Comparison of ENCODE assay signal across 8 mouse cellular contexts in genomic region chr17:67353796-67354450, GRCm38 (mm10). TPM values are rescaled to one million over a fixed set of nuclear protein-coding genes. Genes with fewer than 3 reads are reported as not detected.
A peak's percentile ranks its signal among the peaks of the same experiment; 100 is the strongest.
DNase-seq lines count a peak whose midpoint lies in the region; ATAC-seq and TF ChIP-seq lines count a peak whose summit lies in the region.

No protein-coding gene starts in this region.

- TF ChIP-seq POLR2A in small intestine, adult 2 months (IDR thresholded peaks at IDR 0.05; ENCODE audit: low read depth, low read length) = no peak

- H3K36me3 ChIP-seq in lung, postnatal 0 days (ENCODE audit: insufficient read depth, low read length) = no peaks in the 10 kb centered on the region
- no peaks in the 10 kb centered on the region for H3K36me3 ChIP-seq in small intestine, adult 2 months (ENCODE audit: control insufficient read depth, insufficient read depth, low read length)

- DNase-seq in left cerebral cortex, adult 2 months (ENCODE audit: extremely low spot score in 1 of 2, low spot score in 2 of 2) = peak in 1 of 2 experiments; percentile 18
- no peak for DNase-seq in left cerebral cortex, adult 11 months (ENCODE audit: low spot score)
- DNase-seq in cerebellum, adult 9-11 months = peak; percentile 6
- DNase-seq in gastrocnemius, postnatal 14 days = peak; percentile 67
- peak; percentile 43 for DNase-seq in kidney, adult 9 months
- DNase-seq in lung, postnatal 0 days (ENCODE audit: low spot score) = peak; percentile 62
- no peak for DNase-seq in left cerebral cortex, postnatal 4 days

- H3K4me3 ChIP-seq in left cerebral cortex, adult 2 months = peak overlapping the region; percentile 76
- peak overlapping the region; percentile 82 for H3K4me3 ChIP-seq in lung, postnatal 0 days (ENCODE audit: low read depth, low read length)
- peak overlapping the region; percentile 78 for H3K4me3 ChIP-seq in small intestine, adult 2 months (ENCODE audit: low read depth, low read length)

- H3K4me2 ChIP-seq in lung, postnatal 0 days (replicated peaks; ENCODE audit: low read depth, low read length) = peak overlapping the region; percentile 77

- no peak for TF ChIP-seq EP300 in lung, postnatal 0 days (IDR thresholded peaks at IDR 0.05)

- peak overlapping the region; percentile 86 for H3K27ac ChIP-seq in left cerebral cortex, adult 2 months
- peak overlapping the region; percentile 87 for H3K27ac ChIP-seq in lung, postnatal 0 days (ENCODE audit: low read length)
- peak overlapping the region; percentile 65 for H3K27ac ChIP-seq in small intestine, adult 2 months (ENCODE audit: insufficient read depth, low read depth, low read length)

- no peak for TF ChIP-seq CTCF in left cerebral cortex, adult 2 months (IDR thresholded peaks at IDR 0.05)
- TF ChIP-seq CTCF in lung, postnatal 0 days (IDR thresholded peaks at IDR 0.05) = no peak
- TF ChIP-seq CTCF in small intestine, adult 2 months (IDR thresholded peaks at IDR 0.05; ENCODE audit: extremely low read depth, insufficient read length, insufficient replicate concordance, low read depth, low read length) = no peak

- intact Hi-C loops in left cerebral cortex, adult 2 months (cut with DNase I) = loop anchor here (1.0 to 5.0 kb wide), 7 partner anchors 97 to 672 kb away; no protein-coding TSS in a partner anchor
- intact Hi-C loops in gastrocnemius, postnatal 14 days (cut with DNase I; ENCODE audit: low total_unique reads) = loop anchor here (10.0 kb wide), 1 partner anchor 231 kb away; no protein-coding TSS in a partner anchor
- intact Hi-C loops in left cerebral cortex, postnatal 4 days (cut with DNase I) = loop anchor here (5.0 to 10.0 kb wide), 3 partner anchors 121 to 669 kb away; no protein-coding TSS in a partner anchor

- peaks cover 9% of the 10 kb centered on the region for H3K4me1 ChIP-seq in lung, postnatal 0 days (ENCODE audit: insufficient read depth, low read depth, low read length)
- H3K4me1 ChIP-seq in small intestine, adult 2 months (ENCODE audit: control insufficient read depth, insufficient read depth, insufficient read length, low read length) = no peaks in the 10 kb centered on the region; the same call in 1 of the 2 replicates

- ATAC-seq in lung, postnatal 0 days = peak; percentile 40

- no peaks in the 10 kb centered on the region for H3K9me3 ChIP-seq in lung, postnatal 0 days (ENCODE audit: low read length)

- no peaks in the 10 kb centered on the region for H3K27me3 ChIP-seq in lung, postnatal 0 days (replicated peaks; ENCODE audit: insufficient read depth, low read length)
- no peaks in the 10 kb centered on the region; the same call in 1 of the 2 replicates for H3K27me3 ChIP-seq in small intestine, adult 2 months (ENCODE audit: control insufficient read depth, insufficient read depth, low read length)

- H3K9ac ChIP-seq in lung, postnatal 0 days (replicated peaks; ENCODE audit: low read depth) = peak overlapping the region; percentile 90

- under 1% methylated on average over 53 of the region's 68 CpGs for WGBS in lung, postnatal 0 days
- WGBS in small intestine, adult 2 months = under 1% methylated on average over 68 of the region's 68 CpGs

RNA-seq across cellular contexts. Expression of gene Ptprm, which starts 0.3 kb away (rescaled TPM):
- 10 to 100 TPM; 37.6 to 42.5 TPM for total RNA-seq in left cerebral cortex, adult 2 months (2021)
- total RNA-seq in gastrocnemius, postnatal 14 days (2021) = 10 to 100 TPM; 31.2 to 33.6 TPM
- polyA plus RNA-seq in lung, postnatal 0 days (2015; fragmentation: Nextera tagmentation; extraction: Ambion mirVana) = 35.9 and 42.3 TPM in 2 replicates
- polyA plus RNA-seq in small intestine, adult 2 months (2012; rRNA removed) = 3.8 and 4.7 TPM in 2 replicates
- 10 to 100 TPM; 39.6 to 43.9 TPM for total RNA-seq in left cerebral cortex, postnatal 4 days (2021)

Comparison
In these comparisons a context has a peak if more than half of its experiments do, and no peak if none do; other contexts are left out.
1. DNase-seq: peak in cerebellum, adult 9-11 months (single experiment), gastrocnemius, postnatal 14 days (single experiment), kidney, adult 9 months (single experiment) and lung, postnatal 0 days (single experiment); none in left cerebral cortex, adult 11 months (single experiment) and left cerebral cortex, postnatal 4 days (single experiment).
2. Peak in every context shown above with its lines, with median percentiles within 50 percentile points of each other: H3K27ac ChIP-seq and H3K4me3 ChIP-seq.